Mouse (Mus musculus) cerebellum, adult 2 months (tissue): ENCODE measurements around the gene Atp8a1. TPM values are rescaled to one million over a fixed set of nuclear protein-coding genes. Genes with fewer than 3 reads are reported as not detected.

Experiments used
- DNase-seq, 2 experiments: peaks; one replicate each; pipeline ENCODE4 v3.0.0; 2021
- H3K27ac ChIP-seq: fragments of 200-500 bp; 2 replicates; pipeline ENCODE4 v1.5.1; 2012; ENCODE audit warnings: low read length, control low read depth, inconsistent platforms; ENCODE audit not compliant: insufficient read depth
- H3K27me3 ChIP-seq: fragments of 200-500 bp; 2 replicates; pipeline ENCODE4 v1.6.1; 2012; ENCODE audit warnings: inconsistent platforms, mild to moderate bottlenecking, low read length, moderate library complexity; ENCODE audit not compliant: control insufficient read depth, insufficient read depth
- H3K4me1 ChIP-seq: fragments of 200-500 bp; 2 replicates; pipeline ENCODE4 v1.6.1; 2011; ENCODE audit warnings: low read length; ENCODE audit not compliant: control insufficient read depth, insufficient read depth
- H3K4me3 ChIP-seq: fragments of 200-500 bp; replicated peaks from 2 replicates; pipeline ENCODE3; 2011; ENCODE audit warnings: mild to moderate bottlenecking, low read depth, low read length, control low read depth; ENCODE audit not compliant: insufficient read depth
- CTCF ChIP-seq: fragments of 200-500 bp; IDR thresholded peaks from 2 replicates; pipeline ENCODE4 v1.5.1; 2011; ENCODE audit warnings: low read depth, mild to moderate bottlenecking, control low read depth, low read length, moderate library complexity, borderline replicate concordance; ENCODE audit not compliant: insufficient read depth
- POLR2A ChIP-seq: fragments of 200-500 bp; IDR thresholded peaks from 2 replicates; pipeline ENCODE4 v1.6.1; 2011; ENCODE audit warnings: low read length, control low read depth, borderline replicate concordance; ENCODE audit not compliant: insufficient read depth
- WGBS: fragments of 180-500 bp; shearing (Covaris S2); methylation state at CpG from one replicate; pipeline ENCODE4 v1.1.7; 2018; 5-methylcytosine and 5-hydroxymethylcytosine counted together
- polyA plus RNA-seq: library from polyadenylated mRNA; depleted of rRNA; stranded (reverse); fragments of >200 nt; gene quantifications from 2 replicates; pipeline ENCODE4 v1.2.3, GENCODE M21; 2012

Gene Atp8a1
- polyA plus RNA-seq, 1 experiment, result 56.1 TPM

GRCm38 (mm10) chr5:67802174-67803030 is 44.8 kb downstream of the Atp8a1 start:
- Histone ChIP-seq H3K27ac (peak overlapping the region; percentile 57), H3K27me3 (no peaks in the 10 kb centered on the region), H3K4me3 (no peak overlapping the region), H3K4me1 (peaks cover 39% of the 10 kb centered on the region)
- no peak for TF ChIP-seq POLR2A
- no peak for TF ChIP-seq CTCF
- WGBS, result 29% methylated on average over 17 of the region's 17 CpGs
- peak; percentile 67 to 84 for DNase-seq

- WGBS, result 15% methylated on average over 8 of the region's 8 CpGs
- peak; percentile 58 to 81 for DNase-seq
- TF ChIP-seq CTCF, result no peak
- TF ChIP-seq POLR2A, result no peak
Observed at GRCm38 (mm10) chr5:67800801-67801200, 46.4 kb downstream of the Atp8a1 start.

GRCm38 (mm10) chr5:67799785-67800184 is 47.4 kb downstream of the Atp8a1 start:
- H3K4me3 ChIP-seq, result no peak overlapping the region
- peaks cover 50% of the 10 kb centered on the region for H3K4me1 ChIP-seq
- WGBS, result 85% methylated on average over 7 of the region's 7 CpGs
- no peaks in the 10 kb centered on the region for H3K27me3 ChIP-seq
- no peak for TF ChIP-seq CTCF
- TF ChIP-seq POLR2A, result no peak
- DNase-seq, result no peak
- no peak overlapping the region for H3K27ac ChIP-seq

More at GRCm38 (mm10) chr5:67800801-67801200, 46.4 kb downstream of the Atp8a1 start:
- Histone ChIP-seq H3K4me3 (no peak overlapping the region), H3K4me1 (peaks cover 48% of the 10 kb centered on the region), H3K27ac (peak overlapping the region; percentile 55), H3K27me3 (no peaks in the 10 kb centered on the region)

- DNase-seq, result peak in 1 of 2 experiments; percentile 49
- no peak overlapping the region for H3K4me3 ChIP-seq
- WGBS, result 33% methylated on average over 4 of the region's 4 CpGs
- no peaks in the 10 kb centered on the region for H3K27me3 ChIP-seq
- TF ChIP-seq CTCF, result no peak
- TF ChIP-seq POLR2A, result no peak
- peaks cover 53% of the 10 kb centered on the region for H3K4me1 ChIP-seq
- H3K27ac ChIP-seq, result no peak overlapping the region
Observed at GRCm38 (mm10) chr5:67798348-67798747, 48.9 kb downstream of the Atp8a1 start.

GRCm38 (mm10) chr5:67797006-67797958 is 50.0 kb downstream of the Atp8a1 start:
- peaks cover 44% of the 10 kb centered on the region for H3K4me1 ChIP-seq
- DNase-seq, result peak; percentile 52 to 62
- no peak for TF ChIP-seq CTCF
- TF ChIP-seq POLR2A, result no peak
- H3K27ac ChIP-seq, result peak overlapping the region; percentile 4; the same call in 1 of the 2 replicates
- H3K4me3 ChIP-seq, result no peak overlapping the region
- H3K27me3 ChIP-seq, result no peaks in the 10 kb centered on the region
- WGBS, result 34% methylated on average over 14 of the region's 14 CpGs

GRCm38 (mm10) chr5:67794129-67794800 is 53.0 kb downstream of the Atp8a1 start:
- peaks cover 23% of the 10 kb centered on the region for H3K4me1 ChIP-seq
- DNase-seq, result no peak
- no peaks in the 10 kb centered on the region for H3K27me3 ChIP-seq
- TF ChIP-seq CTCF (no peak), POLR2A (no peak)
- no peak overlapping the region for H3K27ac ChIP-seq
- H3K4me3 ChIP-seq, result no peak overlapping the region
- 46% methylated on average over 10 of the region's 10 CpGs for WGBS

- H3K27me3 ChIP-seq, result no peaks in the 10 kb centered on the region
- H3K4me3 ChIP-seq, result no peak overlapping the region
- H3K27ac ChIP-seq, result no peak overlapping the region
- no peak for DNase-seq
- 48% methylated on average over 7 of the region's 7 CpGs for WGBS
- H3K4me1 ChIP-seq, result no peaks in the 10 kb centered on the region
- TF ChIP-seq CTCF (no peak), POLR2A (no peak)
Observed at GRCm38 (mm10) chr5:67782775-67783174, 64.5 kb downstream of the Atp8a1 start.
